Mouse (Mus musculus): ENCODE measurements around the gene Wdr46. TPM values are rescaled to one million over a fixed set of nuclear protein-coding genes. Genes with fewer than 3 reads are reported as not detected.
"Not testable (repeated sequence)": the region's sequence is repeated elsewhere in the genome, so short reads cannot be mapped to it uniquely, and the experiment has no call there.

Wdr46 gene
- total RNA-seq, 1 experiment from 2014 or later = 40.4 TPM

DNA sequence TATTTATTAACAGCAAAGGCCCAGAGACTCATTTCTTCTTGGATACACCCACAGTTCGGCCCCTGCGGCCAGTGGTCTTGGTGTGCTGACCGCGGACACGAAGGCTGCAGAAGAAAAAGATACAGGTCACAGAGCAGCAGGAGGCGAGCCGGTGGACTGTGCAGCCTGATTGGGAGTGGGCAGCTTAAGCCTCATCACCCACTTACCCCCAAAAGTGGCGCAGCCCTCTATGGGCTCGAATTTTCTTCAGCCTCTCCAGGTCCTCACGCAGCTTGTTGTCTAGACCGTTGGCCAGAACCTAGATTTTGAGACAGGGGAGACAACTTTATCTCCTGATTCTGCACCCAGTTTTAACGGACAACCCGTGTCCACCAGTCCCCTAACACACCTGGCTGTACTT lies 11.6 kb downstream of the Wdr46 start:
- DNase-seq = not testable (repeated sequence)

DNA sequence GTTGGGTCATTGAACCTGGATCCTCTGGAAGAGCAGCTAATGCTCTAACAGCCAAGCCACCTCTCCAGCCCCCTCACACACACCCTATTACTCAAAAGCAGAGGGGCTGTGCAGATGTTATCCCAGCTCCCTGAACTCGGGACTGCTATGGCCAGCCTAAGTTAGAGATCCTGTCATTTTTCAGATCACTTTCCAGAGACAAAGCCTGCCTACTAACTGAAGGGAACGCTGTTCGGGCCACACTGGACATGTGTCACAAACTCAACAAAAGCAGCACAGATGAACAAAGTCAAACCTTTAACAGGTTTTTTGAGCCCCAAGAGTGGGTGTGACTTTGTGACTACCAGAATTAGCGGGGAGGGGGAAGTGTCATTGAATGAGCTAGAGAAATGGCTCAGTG lies 12.4 kb downstream of the Wdr46 start:
- DNase-seq = no peak

DNA sequence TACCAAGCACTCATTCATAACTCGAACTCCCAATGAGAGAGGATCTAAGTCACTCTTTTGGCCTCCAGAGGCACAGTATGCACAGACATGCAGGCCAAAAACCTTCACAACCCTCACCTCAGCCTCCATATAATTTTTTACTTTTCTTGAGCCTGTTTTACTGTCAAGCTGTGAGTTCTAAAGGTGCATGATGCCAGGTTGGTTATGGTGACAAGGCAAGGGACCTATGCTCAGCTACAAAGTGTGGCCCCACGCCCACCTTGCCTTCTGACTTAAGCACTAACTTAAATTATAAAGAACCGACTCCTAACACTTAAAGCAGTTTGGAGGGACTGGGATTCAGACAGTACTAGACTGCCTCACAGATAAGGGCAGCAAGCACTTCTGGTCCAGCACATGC lies 12.8 kb downstream of the Wdr46 start:
- no peak for DNase-seq

- DNase-seq = no peak
These were observed 13.6 kb downstream of the Wdr46 start for GRCm38 (mm10) chr17:33953961-33954565.

GRCm38 (mm10) chr17:33954646-33955554 lies 14.4 kb downstream of the Wdr46 start:
- DNase-seq = peak; percentile 50

DNA sequence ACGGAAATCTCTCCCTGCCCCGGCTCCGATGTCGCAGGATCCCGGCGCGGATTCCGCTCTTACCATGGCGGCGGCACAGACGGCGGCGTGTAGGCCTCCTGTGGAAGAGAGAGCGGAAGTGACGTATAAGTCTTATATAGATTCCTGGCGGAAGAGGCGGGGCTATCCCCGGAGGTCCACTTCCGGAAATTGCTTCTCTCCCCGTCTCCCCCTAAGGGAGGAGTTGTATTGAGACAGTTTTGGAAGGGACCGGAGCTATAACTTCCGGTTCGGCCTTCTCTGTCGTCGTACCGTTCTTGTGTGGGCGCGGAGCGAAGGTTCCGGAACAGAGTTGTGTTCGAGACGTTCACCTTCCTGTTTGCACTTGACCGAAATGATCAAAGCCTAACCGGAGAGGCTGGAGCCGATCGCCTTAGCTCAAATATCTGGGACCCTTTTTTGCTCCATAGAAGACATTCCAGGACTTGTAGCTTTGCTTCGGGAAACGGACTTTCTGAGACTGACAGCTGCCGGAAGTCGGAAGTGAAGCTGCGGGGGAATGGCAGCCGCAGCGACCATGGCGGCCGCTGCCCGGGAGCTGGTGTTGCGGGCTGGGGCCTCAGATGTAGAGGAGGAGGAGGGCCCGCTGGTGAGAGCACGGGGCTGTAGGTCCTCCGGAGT lies 15.2 kb downstream of the Wdr46 start, which contains the start of the genes Vps52 and Rps18:
Vps52 (plus strand) TSS at position 258 of the 660 bp plus-strand sequence.
Rps18 (minus strand) TSS at position 447 of the 660 bp plus-strand sequence.
- peak; percentile 83 for DNase-seq

DNA sequence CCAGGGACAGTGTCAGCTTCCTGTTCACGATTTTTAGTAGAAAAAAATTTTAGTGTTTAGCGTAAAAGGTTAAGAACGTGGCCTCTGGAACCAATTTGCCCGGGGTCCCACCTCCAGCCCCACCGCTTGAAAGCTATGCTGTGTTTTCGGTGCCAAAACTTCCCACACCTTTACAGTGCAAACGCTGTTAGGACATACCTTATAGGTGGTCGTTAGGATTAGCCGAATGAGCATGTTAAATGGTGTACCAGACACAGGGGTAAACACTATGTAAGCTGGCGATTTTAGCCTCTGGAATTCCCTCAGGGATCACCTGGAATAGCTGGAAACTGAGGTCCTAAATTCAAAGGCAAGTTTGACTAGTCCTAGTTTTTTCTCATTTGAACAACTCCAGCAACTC lies 15.9 kb downstream of the Wdr46 start:
- no peak for DNase-seq

- DNase-seq = no peak
These were observed 17.0 kb downstream of the Wdr46 start for GRCm38 (mm10) chr17:33957493-33957892.

- no peak for DNase-seq
These were observed 18.0 kb downstream of the Wdr46 start for GRCm38 (mm10) chr17:33958451-33958850.

GRCm38 (mm10) chr17:33959135-33959534 lies 18.7 kb downstream of the Wdr46 start:
- DNase-seq = no peak

GRCm38 (mm10) chr17:33959948-33960347 lies 19.5 kb downstream of the Wdr46 start:
- DNase-seq = no peak

DNA sequence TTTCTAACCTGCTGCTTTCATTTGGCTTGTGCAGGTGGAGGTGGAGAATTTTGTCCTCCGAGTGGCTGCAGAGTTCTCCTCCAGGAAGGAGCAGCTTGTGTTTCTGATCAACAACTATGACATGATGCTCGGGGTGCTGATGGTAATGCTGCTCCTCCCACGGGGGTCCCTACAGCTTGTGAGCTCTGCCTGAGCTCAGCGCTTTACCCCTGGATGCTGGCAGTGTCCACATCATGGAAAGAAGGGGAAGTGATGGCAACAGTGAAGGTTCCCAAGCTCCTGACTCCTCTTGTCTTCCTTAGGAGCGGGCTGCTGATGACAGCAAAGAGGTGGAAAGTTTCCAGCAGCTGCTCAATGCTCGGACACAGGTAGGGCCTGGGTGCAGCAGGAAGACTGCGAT lies 22.4 kb downstream of the Wdr46 start:
- DNase-seq = no peak

DNA sequence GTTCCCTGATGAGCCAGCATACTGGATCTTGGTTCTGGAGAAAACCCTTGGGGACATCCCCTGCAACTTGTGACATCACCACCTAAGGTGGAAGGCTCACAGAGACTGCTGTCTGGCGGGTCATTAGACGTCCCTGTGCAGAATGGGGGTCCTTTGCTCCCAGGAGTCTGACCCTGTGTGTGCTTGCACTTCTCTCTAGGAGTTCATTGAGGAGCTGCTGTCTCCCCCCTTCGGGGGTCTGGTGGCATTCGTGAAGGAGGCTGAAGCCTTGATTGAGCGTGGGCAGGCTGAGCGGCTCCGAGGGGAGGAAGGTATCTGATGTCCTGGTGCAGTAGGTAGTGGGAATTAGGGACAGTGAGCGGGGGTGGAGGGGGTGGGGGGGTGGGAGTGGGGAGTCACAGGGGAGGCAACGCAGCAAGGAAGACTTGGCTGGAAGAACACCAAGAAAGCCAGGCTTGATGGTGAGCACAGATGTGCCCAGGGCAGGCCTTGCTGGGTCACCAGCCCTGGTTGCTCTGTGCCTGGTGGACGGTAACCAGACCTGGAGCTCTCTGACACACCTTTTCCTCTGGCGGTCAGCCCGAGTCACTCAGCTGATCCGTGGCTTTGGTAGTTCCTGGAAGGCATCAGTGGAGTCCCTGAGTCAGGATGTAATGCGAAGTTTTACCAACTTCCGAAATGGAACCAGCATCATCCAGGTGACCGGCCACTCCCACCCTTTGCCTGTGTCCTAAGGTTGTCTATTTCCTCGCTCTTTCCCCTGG lies 24.8 kb downstream of the Wdr46 start:
- DNase-seq = no peak

DNA sequence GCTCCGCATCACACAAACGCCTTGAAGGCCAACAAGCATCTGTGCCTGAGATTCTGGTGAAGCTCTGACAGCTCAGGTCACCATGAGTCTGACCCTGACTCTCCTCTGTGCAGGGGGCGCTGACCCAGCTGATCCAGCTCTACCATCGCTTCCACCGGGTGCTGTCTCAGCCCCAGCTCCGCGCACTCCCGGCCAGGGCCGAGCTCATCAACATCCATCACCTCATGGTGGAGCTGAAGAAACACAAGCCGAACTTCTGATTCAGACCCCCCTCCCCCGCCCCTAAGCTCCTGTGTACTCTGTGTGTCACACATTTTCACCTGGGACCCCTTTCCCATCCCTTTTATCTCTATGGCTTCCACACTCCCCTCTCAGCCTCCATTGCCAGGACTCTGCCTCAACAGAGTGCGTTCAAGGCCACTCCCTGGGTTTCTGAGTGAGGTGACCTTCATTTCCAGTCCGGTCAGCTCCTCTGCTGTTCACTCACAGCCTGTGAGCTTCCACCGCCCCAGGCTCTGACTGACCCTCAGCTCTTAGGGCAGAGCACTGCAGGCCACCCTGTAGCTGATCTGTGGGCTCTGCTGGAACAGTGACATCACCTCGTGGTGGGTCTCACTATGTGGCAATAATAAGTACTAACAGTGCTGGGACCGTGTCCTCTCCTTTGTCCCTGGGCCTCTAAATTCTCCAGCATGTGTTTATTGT lies 25.5 kb downstream of the Wdr46 start:
- DNase-seq = no peak

DNA sequence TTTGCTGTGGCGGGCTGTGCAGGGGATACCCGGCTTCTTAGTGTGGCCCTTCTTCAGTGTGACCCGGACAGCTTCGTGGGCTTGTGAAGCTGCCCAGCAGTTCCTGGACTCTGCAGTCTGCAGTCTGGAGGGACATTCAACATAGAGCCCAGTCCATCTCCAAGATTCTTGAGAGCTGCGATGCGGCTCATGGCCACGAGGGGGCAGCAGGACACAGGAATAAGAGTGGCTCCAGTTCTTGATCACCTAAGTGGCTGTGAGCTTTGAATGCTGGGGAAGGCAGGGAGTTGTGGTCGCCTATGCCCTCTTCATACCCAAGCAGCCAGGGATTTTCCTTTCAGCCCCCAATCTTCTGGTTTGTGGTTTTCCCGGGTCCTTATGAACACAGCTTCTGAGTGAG lies 28.0 kb downstream of the Wdr46 start:
- DNase-seq = peak; percentile 78

DNA sequence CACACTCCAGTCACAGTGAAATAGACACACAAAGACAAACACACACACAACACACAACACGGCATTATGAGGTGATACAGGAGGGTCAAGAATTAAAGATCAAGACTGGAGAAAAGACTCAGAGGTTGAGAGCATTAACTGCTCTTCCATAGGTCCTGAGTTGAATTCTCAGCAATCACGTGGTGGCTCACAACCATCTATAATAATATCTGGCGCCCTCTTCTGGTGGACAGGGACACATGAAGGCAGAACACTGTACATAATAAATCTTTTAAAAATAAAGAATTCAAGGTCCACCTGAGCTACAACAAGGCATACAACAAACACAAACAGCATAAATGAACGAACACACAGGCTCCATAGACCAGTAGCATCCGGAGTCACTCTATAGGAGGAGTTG lies 28.5 kb downstream of the Wdr46 start:
- DNase-seq = no peak

DNA sequence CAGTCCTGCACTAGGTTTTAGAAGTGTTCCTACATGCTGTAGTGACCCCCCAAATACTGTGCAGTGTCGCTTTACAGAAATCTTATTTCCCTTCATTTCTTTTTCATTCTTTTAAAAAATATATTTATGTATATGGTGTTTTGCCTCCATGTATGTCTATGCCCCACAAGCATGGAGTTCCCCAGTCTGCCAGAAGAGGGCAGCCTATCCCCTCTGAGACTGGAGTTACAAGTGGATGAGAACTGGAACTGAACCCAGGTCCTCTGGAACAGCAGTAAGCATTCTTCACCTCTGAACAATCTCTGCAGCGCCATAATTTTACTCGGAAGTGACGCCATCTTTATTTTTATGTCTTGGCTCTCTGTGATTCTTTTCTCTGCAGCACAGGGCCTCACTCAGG lies 28.9 kb downstream of the Wdr46 start:
- no peak for DNase-seq

DNA sequence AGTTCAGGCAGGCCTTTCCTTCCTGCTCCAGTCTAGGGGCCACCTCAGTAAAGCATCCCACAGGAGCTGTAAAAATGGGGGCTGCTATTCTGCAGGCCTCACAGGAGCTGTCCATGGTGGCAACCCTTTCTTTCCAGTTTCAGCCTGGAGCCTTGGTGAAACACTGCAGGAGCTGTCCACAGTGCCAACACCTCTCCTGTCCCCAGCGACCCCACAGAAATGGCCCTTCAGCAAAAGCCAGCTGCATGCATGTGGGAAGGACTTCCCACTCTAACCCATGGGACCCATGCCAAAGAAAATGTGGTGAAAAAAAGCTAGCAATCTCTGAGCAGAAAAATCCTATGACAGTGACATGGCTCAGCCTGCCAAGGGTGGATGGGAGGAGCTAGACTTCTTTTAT lies 32.2 kb downstream of the Wdr46 start:
- no peak for DNase-seq

DNA sequence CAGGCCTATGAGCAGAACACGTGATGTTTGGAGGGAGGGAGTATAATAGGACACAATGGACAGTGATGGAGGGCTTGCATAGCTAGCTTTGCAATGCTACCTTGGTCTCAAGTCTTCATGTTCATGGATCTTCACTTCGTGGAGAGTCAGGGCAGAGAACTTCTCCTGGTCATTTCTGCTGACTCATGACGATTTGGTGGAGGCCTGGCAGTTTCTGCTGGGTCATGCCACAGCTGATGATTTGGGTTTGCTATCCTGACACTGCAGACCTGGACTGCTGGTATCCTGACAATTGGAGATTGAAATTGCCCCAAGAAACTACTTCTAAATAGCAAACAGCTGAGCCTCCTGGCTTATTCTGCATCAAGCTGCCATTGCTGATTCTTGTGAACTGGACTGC lies 33.1 kb downstream of the Wdr46 start:
- no peak for DNase-seq

DNA sequence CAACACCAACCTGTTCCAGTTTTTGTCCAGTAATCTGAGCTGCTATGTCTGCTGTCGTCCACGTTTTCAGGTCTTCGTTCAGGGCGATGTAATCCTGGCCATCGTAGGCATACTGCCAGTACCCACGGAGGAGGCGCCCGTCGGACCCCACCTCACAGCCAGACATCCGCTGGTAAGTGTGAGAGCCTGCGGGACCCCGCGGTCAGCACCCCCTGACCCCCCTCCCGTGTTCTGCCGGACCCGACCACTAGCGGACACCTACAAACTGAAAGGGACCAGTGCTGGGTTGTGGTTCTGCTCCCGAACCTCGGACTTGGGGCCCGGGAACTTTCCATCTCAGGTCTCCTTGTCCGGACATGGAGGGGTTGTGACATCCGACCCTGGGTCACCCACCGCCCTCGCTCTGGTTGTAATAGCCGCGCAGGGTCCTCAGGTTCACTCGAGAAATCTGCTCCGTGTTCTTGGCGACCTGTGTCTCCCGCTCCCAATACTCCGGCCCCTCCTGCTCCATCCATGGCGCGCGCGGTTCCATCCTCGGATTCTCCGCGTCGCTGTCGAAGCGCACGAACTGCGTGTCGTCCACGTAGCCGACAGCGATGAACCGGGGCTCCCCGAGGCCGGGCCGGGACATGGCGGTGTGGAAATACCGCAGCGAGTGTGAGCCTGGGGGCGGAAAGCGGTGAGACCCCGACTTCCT lies 37.5 kb downstream of the Wdr46 start:
- DNase-seq = no peak

DNA sequence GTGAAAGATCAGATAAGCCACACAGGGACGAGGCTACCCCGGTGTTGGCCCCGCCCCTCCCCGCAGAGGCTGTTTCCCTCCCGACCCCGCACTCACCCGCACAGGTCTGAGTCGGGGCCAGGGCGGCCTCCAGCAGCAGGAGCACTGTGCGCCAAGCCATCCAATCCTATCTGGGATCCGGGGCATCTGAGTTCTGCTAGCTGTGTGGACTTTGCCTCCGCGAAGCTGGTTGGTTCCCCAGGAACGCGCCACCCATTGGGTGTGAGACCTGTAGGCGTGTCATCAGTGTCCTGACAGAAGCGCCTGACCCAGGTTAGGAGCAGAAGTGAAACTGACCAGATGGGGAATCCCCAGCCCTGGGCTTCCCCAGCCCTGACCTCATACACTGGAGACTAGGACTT lies 38.2 kb downstream of the Wdr46 start:
- peak; percentile 75 for DNase-seq
